Comparison of ENCODE assay signal across 8 mouse cellular contexts in the genomic region with DNA sequence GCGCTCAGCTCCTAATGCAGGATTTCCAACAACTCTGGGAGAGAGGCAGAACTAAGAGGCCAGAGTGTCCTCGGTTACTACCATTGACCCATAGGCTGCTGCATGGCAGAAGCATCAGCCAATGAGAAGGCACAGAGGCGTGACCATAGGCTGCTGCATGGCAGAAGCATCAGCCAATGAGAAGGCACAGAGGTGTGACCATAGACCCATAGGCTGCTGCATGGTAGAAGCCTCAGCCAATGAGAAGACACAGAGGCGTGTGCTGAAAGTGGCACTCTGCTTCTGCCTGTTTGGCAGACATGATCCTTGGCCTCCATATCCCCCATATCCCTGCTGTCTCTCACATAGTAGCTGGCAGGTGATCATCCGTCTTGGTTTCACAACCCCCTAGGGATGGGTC.
DNase-seq lines count a peak whose midpoint lies in the region; ATAC-seq lines count a peak whose summit lies in the region.
"Had no signal": no experiment of that assay in that cellular context is flagged by ENCODE, and none has a peak within 500 bp of the region (broad histone marks: within the 10 kb centered on the region; RNA-seq: fewer than 3 reads in every experiment).

No protein-coding gene starts in this region.

- no peak overlapping the region for H3K9ac ChIP-seq in hindbrain, embryonic 13.5 days

- H3K9me3 ChIP-seq in hindbrain, embryonic 13.5 days = no peaks in the 10 kb centered on the region

- WGBS in hindbrain, embryonic 13.5 days = 66% methylated on average over 5 of the region's 5 CpGs

- intact Hi-C loops in left cerebral cortex, postnatal 10 days (cut with DNase I) = loop anchor here (5.0 kb wide), 1 partner anchor 297 kb away; no protein-coding TSS in a partner anchor

- peaks cover 10% of the 10 kb centered on the region; the same call in 1 of the 2 replicates for H3K4me1 ChIP-seq in hindbrain, embryonic 13.5 days (replicated peaks)

- no peaks in the 10 kb centered on the region for H3K36me3 ChIP-seq in hindbrain, embryonic 13.5 days

- H3K27me3 ChIP-seq in hindbrain, embryonic 13.5 days = no peaks in the 10 kb centered on the region

- DNase-seq in A20 (ENCODE audit: low read depth, low spot score) = peak; percentile 31
- DNase-seq in lung, postnatal 4 days = peak; percentile 12 to 53
- DNase-seq in left cerebral cortex, postnatal 10 days (ENCODE audit: extremely low spot score in 1 of 2, low spot score in 2 of 2) = no peak
- no peak for DNase-seq in right cerebral cortex, postnatal 10 days (ENCODE audit: low spot score in 2 of 2)
- DNase-seq: cerebellum, postnatal 14 days had no signal

- peak; percentile 59 for ATAC-seq in CD4-positive, CD25-positive, alpha-beta regulatory T cell, adult 4 months
- ATAC-seq in hindbrain, embryonic 13.5 days (ENCODE audit: low FRiP score) = peak; percentile 81
- ATAC-seq in erythroid progenitor cell, adult 5-6 weeks (replicated peaks; ENCODE audit: low FRiP score, poor library complexity, severe bottlenecking) = no peak

- no peak overlapping the region for H3K4me2 ChIP-seq in hindbrain, embryonic 13.5 days

- H3K4me3 ChIP-seq in hindbrain, embryonic 13.5 days = no peak overlapping the region

- H3K27ac ChIP-seq in hindbrain, embryonic 13.5 days = no peak overlapping the region

Comparison
In these comparisons a context has a peak if more than half of its experiments do, and no peak if none do; other contexts are left out.
1. DNase-seq: peak in A20 (single experiment) and lung, postnatal 4 days (2 of 2); none in left cerebral cortex, postnatal 10 days (0 of 2) and right cerebral cortex, postnatal 10 days (0 of 2).